Mouse (Mus musculus) gastrocnemius, postnatal 4 days (tissue): ENCODE results near the gene Selenbp1. TPM values are rescaled to one million over a fixed set of nuclear protein-coding genes. Genes with fewer than 3 reads are reported as not detected.

Source experiments
- DNase-seq, 2 experiments: peaks; one replicate each; pipeline ENCODE4 v3.0.0; 2021 to 2022; ENCODE audit warnings: low spot score in 2 of 2, mixed read lengths in 2 of 2
- total RNA-seq, 2 experiments: library from RNA; stranded (reverse); gene quantifications; 2 replicates each; pipeline ENCODE4 v1.2.3; 2021

Gene Selenbp1
- total RNA-seq, 2 experiments from 2014 or later = 14.8 to 15.4 TPM

DNA sequence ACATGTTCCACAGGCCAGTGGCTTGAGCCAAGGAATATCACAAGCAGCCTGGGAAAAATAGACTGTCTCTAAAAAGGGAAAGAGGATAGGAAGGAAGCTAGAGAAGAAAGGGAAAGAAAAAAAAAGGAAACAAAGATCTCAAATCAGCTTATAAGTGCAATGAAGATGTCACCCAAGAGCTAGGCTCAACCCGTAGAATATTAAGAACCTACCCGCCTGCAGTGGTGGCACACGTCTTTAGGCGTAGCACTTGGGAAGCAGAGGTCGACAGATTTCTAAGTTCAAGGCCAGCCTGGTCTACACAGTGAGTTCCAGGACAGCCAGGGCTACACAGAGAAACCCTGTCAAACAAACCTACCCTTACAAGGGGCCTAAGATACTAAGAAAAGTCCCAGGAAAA is 40.8 kb downstream of the Selenbp1 start:
- no peak for DNase-seq

- DNase-seq = no peak
These were observed 41.2 kb downstream of the Selenbp1 start for GRCm38 (mm10) chr3:94974026-94974527.

DNA sequence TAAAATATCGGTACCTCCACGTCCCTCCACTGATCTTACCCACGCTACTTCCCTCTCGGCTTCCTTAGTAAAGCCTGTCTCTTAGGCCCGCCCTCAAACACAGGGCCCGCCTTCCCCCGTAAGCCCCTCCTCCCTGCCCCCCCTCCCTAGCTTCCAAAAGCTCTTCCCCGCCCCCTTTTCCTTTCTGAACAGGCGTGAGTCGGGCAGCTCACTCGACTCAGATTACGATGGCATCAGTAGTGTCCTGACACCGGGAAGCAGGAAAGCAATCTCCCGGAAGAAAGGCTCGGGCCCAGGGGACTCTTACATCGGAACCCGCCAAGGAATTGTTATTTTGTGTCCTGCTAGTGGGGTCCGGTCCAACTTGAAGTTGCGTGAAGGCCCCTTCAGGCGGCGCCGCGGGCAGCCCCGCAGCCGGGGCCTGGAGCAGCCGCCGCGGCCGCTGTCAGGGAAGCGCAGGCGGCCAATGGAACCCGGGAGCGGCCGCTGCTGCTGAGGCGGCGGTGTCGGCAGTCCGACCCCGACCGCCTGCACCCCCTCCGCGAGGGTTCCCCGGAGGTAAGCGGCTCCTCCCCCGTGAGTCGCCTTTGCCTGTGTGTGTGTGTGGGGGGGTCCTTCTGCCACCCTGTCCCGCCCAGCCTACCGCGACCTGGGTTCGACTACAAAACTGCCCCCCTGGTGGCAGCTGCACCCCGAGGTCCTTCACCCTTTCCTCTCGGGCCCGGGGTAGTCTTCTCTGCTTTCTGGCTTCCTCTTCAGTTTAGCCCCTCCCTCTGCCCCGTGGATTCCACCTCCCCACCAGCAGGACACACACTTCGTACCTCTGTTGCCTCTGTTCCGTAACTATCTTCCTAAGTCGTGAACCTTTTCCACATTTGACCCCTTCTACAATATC is 41.9 kb downstream of the Selenbp1 start, which contains the start of gene Pi4kb:
Pi4kb (plus strand) TSS at position 204 of the 895 bp plus-strand sequence.
- peak; percentile 52 to 83 for DNase-seq

- no peak for DNase-seq
These were observed 51.5 kb downstream of the Selenbp1 start for GRCm38 (mm10) chr3:94984312-94984711.

GRCm38 (mm10) chr3:94985513-94985912 is 52.7 kb downstream of the Selenbp1 start:
- no peak for DNase-seq

- DNase-seq = peak; percentile 33 to 75
These were observed 54.7 kb downstream of the Selenbp1 start for GRCm38 (mm10) chr3:94987578-94987977.

DNA sequence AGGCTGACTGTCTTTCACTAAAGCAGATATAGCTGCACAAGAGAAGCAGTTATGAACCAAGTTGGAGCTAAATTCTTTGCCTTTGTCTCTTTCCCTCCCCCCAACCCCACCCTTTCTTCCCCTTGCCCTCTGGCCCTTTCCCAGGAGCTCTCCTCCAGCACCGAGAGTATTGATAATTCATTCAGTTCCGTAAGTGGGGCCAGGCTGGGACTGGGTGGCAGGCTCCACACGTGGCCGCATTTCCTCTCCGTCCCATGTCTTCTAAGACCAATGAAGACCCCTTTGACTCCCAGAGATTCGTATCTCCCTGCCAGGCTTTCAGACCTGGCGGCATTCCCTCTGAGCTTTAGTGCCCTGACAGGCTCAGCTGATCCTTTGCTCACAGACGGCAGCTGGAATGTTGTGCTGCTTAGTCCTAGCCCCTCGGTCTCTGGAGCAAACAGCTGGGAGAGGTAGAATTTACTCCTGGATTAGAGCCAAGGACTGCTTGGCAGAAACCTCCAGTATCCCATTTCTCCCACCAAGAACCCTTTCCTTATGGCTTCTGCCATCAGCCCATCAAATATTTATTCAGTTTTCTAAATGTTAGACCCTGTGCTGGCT is 56.4 kb downstream of the Selenbp1 start:
- DNase-seq = peak in 1 of 2 experiments; percentile 61

Other genes starting within 250 kb of the Selenbp1 start
- gene Selenbp2, start 239.5 kb upstream of the Selenbp1 start, total RNA-seq = 1 to 10 TPM; 1.6 to 2.4 TPM
- under 1 TPM; 0.61 to 0.88 TPM for gene Cgn, start 146.6 kb upstream of the Selenbp1 start, total RNA-seq
- 10 to 100 TPM; 38.4 to 39.2 TPM for gene Pogz, start 95.5 kb upstream of the Selenbp1 start, total RNA-seq
- gene Psmb4, start 46.1 kb upstream of the Selenbp1 start, total RNA-seq = 100 to 1,000 TPM; 330 to 360 TPM
- 10 to 100 TPM; 14.7 to 16.8 TPM for gene Rfx5, start 21.0 kb downstream of the Selenbp1 start, total RNA-seq
- 10 to 100 TPM; 47.5 to 49.3 TPM for gene Pi4kb, start 41.7 kb downstream of the Selenbp1 start, total RNA-seq
- gene Zfp687, start 82.4 kb downstream of the Selenbp1 start, total RNA-seq = 10 to 100 TPM; 29.6 to 34.7 TPM
- 100 to 1,000 TPM; 175 to 200 TPM for gene Psmd4, start 109.6 kb downstream of the Selenbp1 start, total RNA-seq
- gene Pip5k1a, start 173.9 kb downstream of the Selenbp1 start, total RNA-seq = 10 to 100 TPM; 22.7 to 26.2 TPM
- gene Vps72, start 178.0 kb downstream of the Selenbp1 start, total RNA-seq = 10 to 100 TPM; 62.3 to 71.2 TPM
- 100 to 1,000 TPM; 250 to 275 TPM for gene Tmod4, start 191.4 kb downstream of the Selenbp1 start, total RNA-seq
- 10 to 100 TPM; 48.8 to 51.2 TPM for gene Scnm1, start 201.0 kb downstream of the Selenbp1 start, total RNA-seq
- 1 to 10 TPM; 6.8 to 7.0 TPM for gene Lysmd1, start 201.0 kb downstream of the Selenbp1 start, total RNA-seq
- 1 to 10 TPM; 2.8 to 3.7 TPM for gene Tnfaip8l2, start 209.3 kb downstream of the Selenbp1 start, total RNA-seq
- gene Sema6c, start 227.4 kb downstream of the Selenbp1 start, total RNA-seq = 100 to 1,000 TPM; 112 to 123 TPM